Mouse (Mus musculus) kidney, adult 18-20 months (tissue): ENCODE measurements around the gene Cbs.

Experiments used
- DNase-seq: peaks from one replicate; pipeline ENCODE4 v3.0.0; 2021

The Cbs gene

DNA sequence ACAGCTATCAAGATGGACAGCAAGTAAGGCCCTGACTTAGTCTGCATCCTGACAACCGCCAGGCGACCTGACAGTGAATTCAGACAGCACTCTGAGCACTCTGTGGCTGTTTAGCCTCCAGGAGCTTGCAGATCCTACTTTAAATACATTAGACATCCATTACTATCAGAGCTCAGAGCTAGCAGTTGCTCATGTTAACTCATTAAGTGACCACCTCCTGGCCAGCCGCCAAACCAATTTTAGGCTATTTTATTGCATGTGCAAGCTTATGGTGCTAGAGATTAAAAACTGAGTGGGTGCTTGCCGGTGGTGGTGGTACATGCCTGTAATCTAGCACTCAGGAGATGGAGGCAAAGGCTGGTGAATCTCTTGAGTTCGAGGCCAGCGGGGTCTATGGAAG lies 53.3 kb downstream of the Cbs start:
- no peak for DNase-seq

GRCm38 (mm10) chr17:31583185-31583584 lies 53.9 kb downstream of the Cbs start:
- DNase-seq: no peak

DNA sequence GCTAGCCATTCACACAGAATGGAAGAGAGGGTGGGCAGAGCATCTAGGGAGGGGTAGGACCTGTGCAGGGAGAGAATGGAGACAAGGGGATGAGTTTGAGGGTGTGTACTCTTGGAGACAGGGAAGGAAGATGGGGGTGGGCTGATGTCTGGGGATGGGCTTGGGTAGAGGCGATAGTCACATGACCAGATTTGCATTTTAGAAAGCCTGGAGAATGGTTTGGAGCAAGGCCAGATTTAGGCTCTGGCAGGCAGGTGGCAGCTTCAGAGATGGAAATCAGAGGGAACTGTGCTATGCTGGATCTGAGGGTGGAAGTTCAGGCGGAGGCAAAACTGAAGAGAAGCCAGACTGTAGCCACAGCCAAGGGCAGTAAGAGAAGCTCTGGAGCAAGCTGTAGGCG lies 56.7 kb downstream of the Cbs start:
- DNase-seq: no peak

DNA sequence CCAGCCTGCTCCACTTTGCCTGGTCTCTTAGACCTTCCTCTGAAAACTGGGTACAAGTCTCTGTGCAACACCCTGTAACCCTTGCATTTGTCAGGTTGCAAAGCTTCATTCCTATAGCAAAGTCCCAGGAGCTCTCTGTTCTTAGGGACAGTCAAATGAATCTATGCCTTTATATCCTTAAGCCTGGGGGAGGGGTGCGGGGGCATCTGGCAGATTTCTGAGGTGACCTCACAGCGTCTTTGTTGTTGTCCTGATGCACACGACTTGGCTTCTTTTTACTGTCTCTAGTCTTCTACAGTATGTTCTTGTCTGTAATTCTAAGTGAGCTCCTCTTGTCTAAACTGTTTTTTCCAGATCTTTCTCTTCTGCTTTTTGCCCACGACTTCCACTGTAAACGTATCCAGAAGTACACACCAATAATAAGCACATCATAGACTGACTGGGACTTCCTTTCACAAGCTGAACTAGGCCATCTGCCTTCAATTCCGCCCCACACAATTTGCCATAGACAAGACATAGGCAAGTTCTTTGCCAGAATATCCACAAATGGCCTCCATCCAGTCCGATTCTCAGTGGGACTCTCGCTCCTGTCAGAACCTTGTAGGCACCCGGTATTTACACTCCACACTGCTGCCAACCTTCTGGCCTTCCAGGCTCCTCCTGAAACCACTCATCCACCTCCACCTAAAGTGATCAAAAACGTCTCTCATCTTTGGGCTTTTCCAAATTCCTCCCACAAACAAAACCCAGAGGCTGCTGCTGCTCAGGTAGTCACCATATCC lies 60.5 kb downstream of the Cbs start:
- no peak for DNase-seq

DNA sequence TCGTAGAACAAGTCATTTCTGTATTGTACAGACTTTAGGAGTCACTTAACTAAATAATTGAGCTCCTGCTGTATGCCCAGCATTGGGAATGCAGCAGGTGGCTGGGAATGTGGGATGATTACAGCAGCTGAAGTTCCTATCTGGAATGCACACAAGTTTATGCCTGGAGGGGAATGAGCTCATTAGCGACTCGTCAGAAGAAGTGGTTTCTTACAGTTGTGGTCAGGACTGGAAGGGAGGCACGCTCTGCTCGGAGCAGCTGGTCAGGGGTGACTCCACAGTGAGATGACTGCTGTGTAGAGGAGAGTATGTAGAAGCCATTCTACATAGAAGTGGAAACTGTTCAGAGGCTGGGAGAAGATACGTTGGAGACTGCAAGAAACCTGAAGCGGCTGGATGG lies 62.4 kb downstream of the Cbs start:
- DNase-seq: no peak

GRCm38 (mm10) chr17:31571689-31572088 lies 65.3 kb downstream of the Cbs start:
- DNase-seq: no peak

DNA sequence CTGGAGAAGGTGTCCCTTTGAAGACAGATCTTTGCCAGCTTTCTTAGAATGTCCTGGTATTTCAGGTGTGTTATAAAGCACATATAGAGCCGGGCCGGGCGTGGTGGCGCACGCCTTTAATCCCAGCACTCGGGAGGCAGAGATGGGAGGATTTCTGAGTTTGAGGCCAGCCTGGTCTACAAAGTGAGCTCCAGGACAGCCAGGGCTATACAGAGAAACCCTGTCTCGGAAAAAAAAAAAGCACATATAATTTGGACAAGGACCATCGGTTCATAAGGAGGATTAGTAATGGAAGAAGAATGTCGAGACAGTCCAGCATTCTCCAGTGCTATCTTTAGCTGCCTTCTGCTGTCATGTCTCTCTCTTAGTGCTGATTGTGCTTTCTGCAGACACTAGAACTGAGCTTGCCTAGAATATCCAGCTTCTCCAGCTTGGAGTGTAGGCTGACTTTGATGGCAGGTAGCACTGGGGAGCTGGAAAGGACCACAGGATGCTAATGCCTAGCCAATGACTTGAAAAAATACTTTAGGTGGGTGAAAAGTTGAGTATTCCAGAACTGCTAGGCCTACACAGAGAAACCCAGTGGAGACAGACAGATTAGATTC lies 66.6 kb downstream of the Cbs start:
- DNase-seq: no peak

DNA sequence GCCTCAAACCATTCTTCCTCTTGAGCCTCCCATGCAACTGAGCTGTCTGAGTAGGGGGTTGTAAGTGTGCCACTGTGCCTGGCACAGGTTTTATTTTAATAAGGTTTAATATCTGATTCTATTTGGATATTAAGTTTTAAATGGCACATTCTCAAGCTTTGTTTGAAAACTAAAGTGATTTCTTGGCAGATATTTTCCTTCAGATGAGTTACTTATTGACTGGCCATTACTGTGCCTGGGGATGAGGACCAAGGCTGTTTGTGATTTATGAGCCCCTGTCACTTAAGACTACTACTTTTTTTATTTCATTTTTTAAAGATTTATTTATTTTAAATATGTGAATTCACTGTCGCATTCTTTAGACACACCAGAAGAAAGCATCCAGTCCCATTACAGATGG lies 67.3 kb downstream of the Cbs start:
- no peak for DNase-seq

- no peak for DNase-seq
These were observed 70.8 kb downstream of the Cbs start for GRCm38 (mm10) chr17:31566276-31566675.

DNA sequence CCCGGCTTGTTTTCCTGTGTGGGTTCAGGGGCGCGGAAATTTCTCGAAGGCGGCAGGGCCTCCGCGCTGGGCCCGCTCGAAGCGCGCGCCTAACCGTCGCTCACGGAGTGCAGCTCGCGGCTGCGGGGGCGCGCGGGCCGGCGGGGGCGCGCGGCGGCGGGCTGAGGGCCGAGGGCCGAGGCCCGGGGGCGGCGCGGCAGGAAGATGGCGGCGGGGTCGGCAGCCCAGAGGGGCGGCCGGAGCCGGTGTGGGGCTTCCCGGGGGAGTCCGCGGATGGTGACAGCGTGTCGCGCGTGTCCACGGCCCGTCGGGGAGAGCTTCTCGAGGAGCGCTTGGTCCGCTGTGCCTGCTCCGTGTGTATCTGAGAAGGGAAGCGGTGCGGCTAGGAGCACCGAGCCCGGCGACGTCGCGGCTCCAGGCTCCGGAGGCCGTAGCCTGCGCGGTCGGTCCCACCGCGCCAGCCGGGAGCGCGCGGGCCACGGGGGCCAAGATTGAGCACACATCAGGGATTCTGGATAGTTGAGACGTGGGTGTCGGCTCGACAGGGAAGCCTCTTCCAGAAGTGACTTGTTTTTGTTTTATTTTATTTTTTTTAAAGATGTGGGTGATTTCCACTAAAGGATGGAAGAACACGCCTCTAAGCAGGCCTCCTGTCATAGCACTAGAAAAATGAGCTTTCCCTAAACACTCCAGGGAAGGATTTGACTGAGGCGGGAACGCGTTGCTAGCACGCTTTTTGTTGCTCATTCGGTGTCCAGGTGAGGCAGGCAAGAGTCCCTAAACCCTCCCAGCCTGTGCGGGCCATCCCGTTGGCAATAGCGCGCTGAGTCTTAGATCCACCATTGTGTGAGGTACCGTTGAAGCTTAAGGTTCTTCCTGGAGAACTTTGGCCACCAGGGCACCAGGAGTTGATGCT lies 71.6 kb downstream of the Cbs start:
- DNase-seq: peak; percentile 61

GRCm38 (mm10) chr17:31564858-31565140 lies 72.2 kb downstream of the Cbs start:
- no peak for DNase-seq

DNA sequence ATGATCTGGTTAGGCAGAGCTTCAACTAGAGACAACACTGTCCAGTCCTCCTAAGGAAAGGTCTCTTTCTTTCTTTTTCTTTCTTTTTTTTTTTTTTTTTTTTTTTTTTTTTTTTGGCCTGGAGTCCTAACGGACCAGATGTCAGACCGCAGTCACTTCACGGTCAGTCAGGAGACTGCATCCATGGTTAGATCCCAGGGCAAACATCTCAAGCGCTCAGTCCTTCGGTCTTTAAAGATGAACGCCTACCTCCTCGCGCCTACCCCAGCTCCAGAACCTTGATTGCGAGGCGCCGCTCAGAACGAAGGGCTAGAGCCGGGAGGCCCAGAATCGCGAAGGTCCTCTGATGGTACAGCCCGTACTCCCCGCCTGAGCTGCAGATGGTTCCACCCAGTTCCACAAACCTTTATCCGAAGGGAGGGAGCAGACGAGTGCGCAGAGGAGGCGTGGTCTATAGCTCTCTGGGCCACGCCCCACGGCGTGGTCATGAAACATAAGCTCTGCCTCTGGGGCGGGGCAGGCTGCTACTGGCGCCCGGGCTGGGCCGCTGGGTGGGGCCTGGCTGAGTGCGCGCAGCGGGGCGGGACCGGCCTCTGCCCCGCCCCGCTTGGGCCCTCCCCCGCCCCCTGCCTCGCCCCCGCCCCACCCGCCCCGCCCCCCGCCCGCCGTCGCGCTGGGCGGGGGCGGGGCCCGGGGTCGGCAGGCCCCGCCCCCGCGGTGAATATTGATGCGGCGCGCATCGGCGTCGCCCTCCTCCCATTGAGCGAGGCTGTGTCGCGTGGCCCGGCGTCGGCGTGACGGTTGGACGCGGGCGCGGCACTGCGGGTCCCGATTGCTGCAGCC lies 72.8 kb downstream of the Cbs start, which contains the start of gene Pknox1:
Gene Pknox1 (plus strand): TSS at position 720 of the 843 bp plus-strand sequence.
- peak; percentile 99 for DNase-seq

GRCm38 (mm10) chr17:31563632-31564014 lies 73.4 kb downstream of the Cbs start:
- peak; percentile 58 for DNase-seq

DNA sequence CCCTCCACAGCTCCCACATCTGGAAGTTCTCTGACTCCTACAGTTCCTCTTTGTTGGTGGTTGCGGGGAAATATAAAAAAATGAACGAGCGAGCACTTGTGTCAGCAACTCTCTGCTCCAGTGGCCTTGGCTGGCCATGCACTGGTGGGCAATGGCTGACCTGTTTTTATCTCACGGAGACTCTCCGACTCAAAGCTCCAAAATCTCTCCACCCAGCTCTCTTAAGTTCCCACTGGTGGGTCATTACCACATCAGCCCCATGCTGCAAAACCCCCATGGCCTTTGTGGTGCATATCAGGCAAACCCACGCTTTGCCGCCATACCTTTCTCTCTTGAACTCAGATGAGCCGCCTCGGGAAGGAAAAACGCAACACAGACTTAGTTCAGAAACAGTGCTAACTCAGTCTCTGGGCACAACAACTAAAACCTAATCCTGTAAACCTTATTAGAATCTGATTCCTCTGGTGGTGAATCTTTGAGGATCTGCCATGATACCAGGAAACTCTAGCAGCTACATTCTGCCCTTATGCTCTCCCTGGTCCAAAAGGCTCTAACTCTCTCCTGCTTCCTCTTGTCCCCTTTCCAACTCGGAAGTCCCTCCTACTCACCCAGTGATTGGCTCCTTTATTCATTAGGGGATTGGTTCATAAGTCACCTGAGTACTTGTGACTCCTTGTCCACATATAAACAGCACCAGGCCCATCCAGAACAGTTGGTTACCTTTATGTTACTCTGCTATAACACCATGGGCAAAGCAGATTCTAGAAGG lies 77.8 kb downstream of the Cbs start:
- DNase-seq: no peak
